Mouse (Mus musculus) kidney, adult 2 months (tissue): ENCODE measurements around the gene Acbd5. TPM values are rescaled to one million over a fixed set of nuclear protein-coding genes. Genes with fewer than 3 reads are reported as not detected.

ENCODE experiments used
- DNase-seq: peaks from one replicate; pipeline ENCODE4 v3.0.0; 2021
- H3K27ac ChIP-seq: fragments of 200-500 bp; 2 replicates; pipeline ENCODE4 v1.5.1; 2012; ENCODE audit warnings: low read depth, low read length, control low read depth, inconsistent platforms; ENCODE audit not compliant: insufficient read depth
- H3K27me3 ChIP-seq: fragments of 200-500 bp; replicated peaks from 2 replicates; pipeline ENCODE4 v1.6.1; 2012; ENCODE audit warnings: mild to moderate bottlenecking, moderate library complexity, low read length, inconsistent platforms; ENCODE audit not compliant: control insufficient read depth, insufficient read depth
- H3K36me3 ChIP-seq: fragments of 200-500 bp; 2 replicates; pipeline ENCODE4 v1.6.1; 2012; ENCODE audit warnings: mild to moderate bottlenecking, moderate library complexity, low read length, inconsistent platforms; ENCODE audit not compliant: control insufficient read depth, insufficient read depth
- H3K4me1 ChIP-seq: fragments of 200-500 bp; 2 replicates; pipeline ENCODE4 v1.6.1; 2011; ENCODE audit warnings: low read length; ENCODE audit not compliant: control insufficient read depth, insufficient read depth
- H3K4me3 ChIP-seq: fragments of 200-500 bp; 2 replicates; pipeline ENCODE4 v1.5.1; 2011; ENCODE audit warnings: mild to moderate bottlenecking, low read depth, low read length, control low read depth; ENCODE audit not compliant: insufficient read depth
- CTCF ChIP-seq: fragments of 200-500 bp; conservative IDR thresholded peaks from 2 replicates; pipeline ENCODE4 v1.5.1; 2011; ENCODE audit warnings: low read depth, mild to moderate bottlenecking, control low read depth, low read length, moderate library complexity, mixed read lengths; ENCODE audit not compliant: insufficient read depth, insufficient read length
- POLR2A ChIP-seq: fragments of 200-500 bp; IDR thresholded peaks from one replicate; pipeline ENCODE4 v1.6.1; 2011; ENCODE audit warnings: low read depth, low read length, control low read depth
- WGBS: fragments of 180-500 bp; shearing (Covaris S2); methylation state at CpG from one replicate; pipeline ENCODE4 v1.1.7; 2018; 5-methylcytosine and 5-hydroxymethylcytosine counted together
- polyA plus RNA-seq: library from polyadenylated mRNA; depleted of rRNA; stranded (reverse); fragments of >200 nt; gene quantifications from 2 replicates; pipeline ENCODE4 v1.2.3, GENCODE M21; 2012

Gene Acbd5
- polyA plus RNA-seq, 1 experiment = 18.9 TPM

GRCm38 (mm10) chr2:23068894-23069744 lies 1.2 kb downstream of the Acbd5 start:
- peak; percentile 96 for DNase-seq
- H3K4me3 ChIP-seq = peak overlapping the region; percentile 91
- H3K36me3 ChIP-seq = no peaks in the 10 kb centered on the region; the same call in 1 of the 2 replicates
- WGBS = under 1% methylated on average over 50 of the region's 50 CpGs
- 0 out of 2 replicates have a peak, but pooled peaks cover 2% of the 10 kb centered on the region for H3K4me1 ChIP-seq
- no peaks in the 10 kb centered on the region; the same call in 1 of the 2 replicates for H3K27me3 ChIP-seq
- peak overlapping the region; percentile 98 for H3K27ac ChIP-seq
- peak; percentile 92 for TF ChIP-seq POLR2A
- no peak for TF ChIP-seq CTCF

- no peaks in the 10 kb centered on the region; the same call in 1 of the 2 replicates for H3K27me3 ChIP-seq
- no peak overlapping the region for H3K27ac ChIP-seq
- H3K4me3 ChIP-seq = no peak overlapping the region
- no peak for DNase-seq
- TF ChIP-seq CTCF = no peak
- no peak for TF ChIP-seq POLR2A
- peaks cover 1% of the 10 kb centered on the region; the same call in 1 of the 2 replicates for H3K36me3 ChIP-seq
- WGBS = 89% methylated on average over 2 of the region's 2 CpGs
- 0 out of 2 replicates have a peak, but pooled peaks cover 2% of the 10 kb centered on the region for H3K4me1 ChIP-seq
Observed at GRCm38 (mm10) chr2:23070491-23070890, 2.5 kb downstream of the Acbd5 start.

- 46% methylated on average over 1 of the region's 1 CpGs for WGBS
- H3K4me3 ChIP-seq = no peak overlapping the region
- no peaks in the 10 kb centered on the region; the same call in 1 of the 2 replicates for H3K27me3 ChIP-seq
- peaks cover 2% of the 10 kb centered on the region; the same call in 1 of the 2 replicates for H3K36me3 ChIP-seq
- no peak overlapping the region for H3K27ac ChIP-seq
- DNase-seq = no peak
- TF ChIP-seq CTCF (no peak), POLR2A (no peak)
- H3K4me1 ChIP-seq = peaks cover 5% of the 10 kb centered on the region; the same call in 1 of the 2 replicates
Observed at GRCm38 (mm10) chr2:23071406-23071805, 3.4 kb downstream of the Acbd5 start.

- H3K4me1 ChIP-seq = peaks cover 8% of the 10 kb centered on the region; the same call in 1 of the 2 replicates
- H3K27me3 ChIP-seq = no peaks in the 10 kb centered on the region; the same call in 1 of the 2 replicates
- no peak overlapping the region for H3K27ac ChIP-seq
- peak; percentile 42 for DNase-seq
- H3K4me3 ChIP-seq = no peak overlapping the region
- peaks cover 3% of the 10 kb centered on the region for H3K36me3 ChIP-seq
- TF ChIP-seq CTCF (no peak), POLR2A (no peak)
Observed at GRCm38 (mm10) chr2:23075846-23076245, 7.9 kb downstream of the Acbd5 start.

GRCm38 (mm10) chr2:23076783-23077182 lies 8.8 kb downstream of the Acbd5 start:
- Histone ChIP-seq H3K27ac (no peak overlapping the region), H3K4me3 (no peak overlapping the region), H3K27me3 (no peaks in the 10 kb centered on the region; the same call in 1 of the 2 replicates), H3K36me3 (peaks cover 3% of the 10 kb centered on the region), H3K4me1 (peaks cover 8% of the 10 kb centered on the region; the same call in 1 of the 2 replicates)
- DNase-seq = no peak
- TF ChIP-seq POLR2A (no peak), CTCF (no peak)

- Histone ChIP-seq H3K36me3 (peaks cover 4% of the 10 kb centered on the region), H3K4me3 (no peak overlapping the region), H3K4me1 (peaks cover 8% of the 10 kb centered on the region; the same call in 1 of the 2 replicates), H3K27me3 (no peaks in the 10 kb centered on the region; the same call in 1 of the 2 replicates), H3K27ac (0 out of 2 replicates have a peak overlapping the region, but pooled peaks have one; percentile 7)
- 91% methylated on average over 5 of the region's 5 CpGs for WGBS
- DNase-seq = no peak
- no peak for TF ChIP-seq CTCF
- no peak for TF ChIP-seq POLR2A
Observed at GRCm38 (mm10) chr2:23077693-23078092, 9.7 kb downstream of the Acbd5 start.

GRCm38 (mm10) chr2:23078588-23078987 lies 10.6 kb downstream of the Acbd5 start:
- no peak for TF ChIP-seq POLR2A
- no peak for TF ChIP-seq CTCF
- WGBS = 79% methylated on average over 2 of the region's 2 CpGs
- no peak overlapping the region for H3K4me3 ChIP-seq
- H3K27me3 ChIP-seq = no peaks in the 10 kb centered on the region; the same call in 1 of the 2 replicates
- peak overlapping the region; percentile 69; the same call in 1 of the 2 replicates for H3K27ac ChIP-seq
- DNase-seq = peak; percentile 71
- H3K4me1 ChIP-seq = peaks cover 8% of the 10 kb centered on the region; the same call in 1 of the 2 replicates
- peaks cover 7% of the 10 kb centered on the region for H3K36me3 ChIP-seq
